Mouse (Mus musculus) liver, embryonic 16.5 days (tissue): ENCODE results near the gene Rad51d. TPM values are rescaled to one million over a fixed set of nuclear protein-coding genes. Genes with fewer than 3 reads are reported as not detected.
"Not testable (repeated sequence)": the region's sequence is repeated elsewhere in the genome, so short reads cannot be mapped to it uniquely, and the experiment has no call there.

Source experiments
- ATAC-seq: fragments of 200-750 bp; cut with Nextera tagmentation; 2 replicates; pipeline ENCODE4 v1.8.0; 2017; ENCODE audit warnings: low read depth, mild to moderate bottlenecking, moderate number of reproducible peaks, moderate library complexity
- H3K27ac ChIP-seq: fragments of 300-500 bp; sonication (generic); 2 replicates; pipeline ENCODE4 v1.5.1; 2014; ENCODE audit warnings: mild to moderate bottlenecking, low read length
- H3K27me3 ChIP-seq: fragments of 300-500 bp; sonication (generic); 2 replicates; pipeline ENCODE4 v1.6.1; 2014; ENCODE audit warnings: low read depth, low read length, mixed read lengths; ENCODE audit not compliant: control insufficient read depth, insufficient read depth
- H3K36me3 ChIP-seq: fragments of 300-500 bp; sonication (generic); 2 replicates; pipeline ENCODE4 v1.6.1; 2014; ENCODE audit warnings: mild to moderate bottlenecking; ENCODE audit not compliant: control insufficient read depth, insufficient read depth
- H3K4me1 ChIP-seq: fragments of 300-500 bp; sonication (generic); 2 replicates; pipeline ENCODE4 v1.6.1; 2014; ENCODE audit warnings: low read depth, low read length, mixed read lengths; ENCODE audit not compliant: control insufficient read depth
- H3K4me2 ChIP-seq: fragments of 300-500 bp; sonication (generic); 2 replicates; pipeline ENCODE4 v1.6.1; 2014; ENCODE audit warnings: low read depth, low read length, mixed read lengths
- H3K4me3 ChIP-seq: fragments of 300-500 bp; sonication (generic); 2 replicates; pipeline ENCODE4 v1.5.1; 2014; ENCODE audit warnings: low read depth, mild to moderate bottlenecking, low read length
- H3K9ac ChIP-seq: fragments of 300-500 bp; sonication (generic); 2 replicates; pipeline ENCODE4 v1.6.1; 2014; ENCODE audit warnings: low read depth, low read length
- H3K9me3 ChIP-seq: fragments of 300-500 bp; sonication (generic); replicated peaks from 2 replicates; pipeline ENCODE4 v1.6.1; 2016; ENCODE audit warnings: low read length; ENCODE audit not compliant: control insufficient read depth
- WGBS: fragments of 180-500 bp; shearing (Covaris S2); extraction: QIAGEN DNeasy Blood & Tissue Kit; methylation state at CpG from one replicate; pipeline ENCODE4 v1.1.7; 2014; ENCODE audit not compliant: insufficient replicate concordance; 5-methylcytosine and 5-hydroxymethylcytosine counted together
- polyA plus RNA-seq: library from polyadenylated mRNA; unstranded; fragments of >200 nt; fragmentation: Nextera tagmentation; extraction: Ambion mirVana; gene quantifications from 2 replicates; pipeline ENCODE4 v1.2.1, GENCODE M21; 2015

The Rad51d gene
- polyA plus RNA-seq, result 4.1 and 4.7 TPM in 2 replicates

- H3K27me3 ChIP-seq, result no peaks in the 10 kb centered on the region
- WGBS, result under 1% methylated on average over 26 of the region's 26 CpGs
- H3K9ac ChIP-seq, result peak within 1 kb of the TSS; percentile 81
- H3K36me3 ChIP-seq, result no peaks in the 10 kb centered on the region
- peak within 1 kb of the TSS; percentile 62 for H3K27ac ChIP-seq
- ATAC-seq, result peak; percentile 93
- H3K4me2 ChIP-seq, result peak within 1 kb of the TSS; percentile 97
- no peaks in the 10 kb centered on the region for H3K9me3 ChIP-seq
- H3K4me3 ChIP-seq, result peak within 1 kb of the TSS; percentile 82
- H3K4me1 ChIP-seq, result peaks cover 19% of the 10 kb centered on the region
Measured at GRCm38 (mm10) chr11:82890342-82890762, at the start of gene Rad51d. Gene Rad51d, minus strand, starts transcription at chr11:82890614.

- no peak overlapping the region for H3K9ac ChIP-seq
Measured at GRCm38 (mm10) chr11:82933186-82933585, 42.8 kb upstream of the Rad51d start.

GRCm38 (mm10) chr11:82931671-82932450, 41.4 kb upstream of the Rad51d start:
- ATAC-seq, H3K4me1 ChIP-seq, H3K36me3 ChIP-seq, H3K9me3 ChIP-seq, H3K27ac ChIP-seq: not testable (repeated sequence)
- Histone ChIP-seq H3K4me3 (peak overlapping the region; percentile 47), H3K27me3 (peaks cover 86% of the 10 kb centered on the region), H3K9ac (peak overlapping the region; percentile 20; the same call in 1 of the 2 replicates), H3K4me2 (peak overlapping the region; percentile 62)
- under 1% methylated on average over 95 of the region's 119 CpGs for WGBS

More at GRCm38 (mm10) chr11:82933186-82933585, 42.8 kb upstream of the Rad51d start:
- peak overlapping the region; percentile 47 for H3K4me3 ChIP-seq
- WGBS, result 3% methylated on average over 29 of the region's 29 CpGs
- H3K27me3 ChIP-seq, result peaks cover 83% of the 10 kb centered on the region
- H3K4me2 ChIP-seq, result peak overlapping the region; percentile 62
- no peak overlapping the region for H3K27ac ChIP-seq
- H3K4me1 ChIP-seq, result no peaks in the 10 kb centered on the region; the same call in 1 of the 2 replicates
- no peaks in the 10 kb centered on the region for H3K9me3 ChIP-seq
- ATAC-seq, result no peak
- no peaks in the 10 kb centered on the region for H3K36me3 ChIP-seq

GRCm38 (mm10) chr11:82931161-82931560, 40.7 kb upstream of the Rad51d start:
- Histone ChIP-seq H3K4me3 (peak overlapping the region; percentile 42), H3K4me2 (peak overlapping the region; percentile 62), H3K27me3 (peaks cover 84% of the 10 kb centered on the region)
- H3K9me3 ChIP-seq, ATAC-seq, H3K36me3 ChIP-seq, H3K9ac ChIP-seq, H3K27ac ChIP-seq, H3K4me1 ChIP-seq: not testable (repeated sequence)
- WGBS, result 4% methylated on average over 41 of the region's 63 CpGs

- H3K4me1 ChIP-seq, H3K9ac ChIP-seq: not testable (repeated sequence)
- 2% methylated on average over 77 of the region's 85 CpGs for WGBS
Measured at GRCm38 (mm10) chr11:82930391-82930955, 40.1 kb upstream of the Rad51d start.

GRCm38 (mm10) chr11:82929633-82929950, 39.2 kb upstream of the Rad51d start:
- peaks cover 72% of the 10 kb centered on the region for H3K27me3 ChIP-seq
- no peak overlapping the region for H3K27ac ChIP-seq
- H3K36me3 ChIP-seq, result no peaks in the 10 kb centered on the region
- no peaks in the 10 kb centered on the region; the same call in 1 of the 2 replicates for H3K4me1 ChIP-seq
- no peak overlapping the region for H3K4me3 ChIP-seq
- no peak overlapping the region for H3K9ac ChIP-seq
- H3K9me3 ChIP-seq, result no peaks in the 10 kb centered on the region
- ATAC-seq, result no peak
- WGBS, result 34% methylated on average over 3 of the region's 3 CpGs
- no peak overlapping the region for H3K4me2 ChIP-seq

More at GRCm38 (mm10) chr11:82930391-82930955, 40.1 kb upstream of the Rad51d start:
- peak overlapping the region; percentile 42 for H3K4me3 ChIP-seq
- not testable (repeated sequence) for ATAC-seq, H3K27ac ChIP-seq, H3K9me3 ChIP-seq, H3K36me3 ChIP-seq
- peaks cover 77% of the 10 kb centered on the region for H3K27me3 ChIP-seq
- H3K4me2 ChIP-seq, result peak overlapping the region; percentile 62

- 36% methylated on average over 20 of the region's 20 CpGs for WGBS
- no peak overlapping the region for H3K9ac ChIP-seq
- no peak overlapping the region for H3K27ac ChIP-seq
- H3K4me2 ChIP-seq, result no peak overlapping the region
- no peak for ATAC-seq
- H3K36me3 ChIP-seq, result no peaks in the 10 kb centered on the region
- no peak overlapping the region for H3K4me3 ChIP-seq
- no peaks in the 10 kb centered on the region for H3K9me3 ChIP-seq
- H3K4me1 ChIP-seq, result no peaks in the 10 kb centered on the region; the same call in 1 of the 2 replicates
- peaks cover 66% of the 10 kb centered on the region for H3K27me3 ChIP-seq
Measured at GRCm38 (mm10) chr11:82928897-82929632, 38.7 kb upstream of the Rad51d start.

GRCm38 (mm10) chr11:82923910-82924309, 33.5 kb upstream of the Rad51d start:
- WGBS, result 62% methylated on average over 6 of the region's 6 CpGs
- not testable (repeated sequence) for H3K9ac ChIP-seq, H3K27ac ChIP-seq, H3K4me3 ChIP-seq, H3K4me2 ChIP-seq, ATAC-seq, H3K9me3 ChIP-seq, H3K36me3 ChIP-seq, H3K4me1 ChIP-seq
- peaks cover 20% of the 10 kb centered on the region for H3K27me3 ChIP-seq
